Mouse (Mus musculus): Measurements from ENCODE around the gene Pou5f1. TPM values are rescaled to one million over a fixed set of nuclear protein-coding genes. Genes with fewer than 3 reads are reported as not detected.

The Pou5f1 gene
- polyA plus RNA-seq, 1 experiment from 2014 or later, result not detected

Other genes with a start within 250 kb of the Pou5f1 start
- gene H2-D1, start 243.3 kb upstream of the Pou5f1 start, polyA plus RNA-seq (2015; fragmentation: Nextera tagmentation; extraction: Ambion mirVana), result 82.5 and 109 TPM in 2 replicates
- gene H2-Q1, start 185.6 kb upstream of the Pou5f1 start, polyA plus RNA-seq (2015; fragmentation: Nextera tagmentation; extraction: Ambion mirVana), result 0.38 and 0.52 TPM in 2 replicates
- gene H2-Q2, start 163.8 kb upstream of the Pou5f1 start, polyA plus RNA-seq (2015; fragmentation: Nextera tagmentation; extraction: Ambion mirVana), result 4.4 and 7.6 TPM in 2 replicates
- gene H2-Q4, start 126.4 kb upstream of the Pou5f1 start, polyA plus RNA-seq (2015; fragmentation: Nextera tagmentation; extraction: Ambion mirVana), result 0.65 and 0.97 TPM in 2 replicates
- gene H2-Q6, start 81.2 kb upstream of the Pou5f1 start, polyA plus RNA-seq (2015; fragmentation: Nextera tagmentation; extraction: Ambion mirVana), result 1.1 and 1.3 TPM in 2 replicates
- gene H2-Q7, start 66.9 kb upstream of the Pou5f1 start, polyA plus RNA-seq (2015; fragmentation: Nextera tagmentation; extraction: Ambion mirVana), result 3.8 and 4.6 TPM in 2 replicates
- 0.30 and 0.31 TPM in 2 replicates for gene H2-Q10, start 35.9 kb upstream of the Pou5f1 start, polyA plus RNA-seq (2015; fragmentation: Nextera tagmentation; extraction: Ambion mirVana)
- gene Tcf19, start 10.8 kb downstream of the Pou5f1 start, polyA plus RNA-seq (2015; fragmentation: Nextera tagmentation; extraction: Ambion mirVana), result 8.5 and 9.4 TPM in 2 replicates
- gene Cchcr1, start 11.1 kb downstream of the Pou5f1 start, polyA plus RNA-seq (2015; fragmentation: Nextera tagmentation; extraction: Ambion mirVana), result 3.7 and 4.0 TPM in 2 replicates
- 0.60 and 0.68 TPM in 2 replicates for gene Psors1c2, start 27.2 kb downstream of the Pou5f1 start, polyA plus RNA-seq (2015; fragmentation: Nextera tagmentation; extraction: Ambion mirVana)
- gene Cdsn, start 46.1 kb downstream of the Pou5f1 start, polyA plus RNA-seq (2015; fragmentation: Nextera tagmentation; extraction: Ambion mirVana), result 0.07 and 0.09 TPM in 2 replicates
- not detected in 2 replicates for gene 2300002M23Rik, start 61.4 kb downstream of the Pou5f1 start, polyA plus RNA-seq (2015; fragmentation: Nextera tagmentation; extraction: Ambion mirVana)
- gene Sfta2, start 95.5 kb downstream of the Pou5f1 start, polyA plus RNA-seq (2015; fragmentation: Nextera tagmentation; extraction: Ambion mirVana), result not detected in 2 replicates
- gene Gm9573, start 120.6 kb downstream of the Pou5f1 start, polyA plus RNA-seq (2015; fragmentation: Nextera tagmentation; extraction: Ambion mirVana), result not detected in 2 replicates
- gene Mucl3, start 137.7 kb downstream of the Pou5f1 start, polyA plus RNA-seq (2015; fragmentation: Nextera tagmentation; extraction: Ambion mirVana), result 0.07 and 0.14 TPM in 2 replicates
- gene Vars2, start 161.6 kb downstream of the Pou5f1 start, polyA plus RNA-seq (2015; fragmentation: Nextera tagmentation; extraction: Ambion mirVana), result 15.1 and 15.3 TPM in 2 replicates
- 26.5 and 27.3 TPM in 2 replicates for gene Gtf2h4, start 167.7 kb downstream of the Pou5f1 start, polyA plus RNA-seq (2015; fragmentation: Nextera tagmentation; extraction: Ambion mirVana)
- 87.8 and 103 TPM in 2 replicates for gene Ddr1, start 198.6 kb downstream of the Pou5f1 start, polyA plus RNA-seq (2015; fragmentation: Nextera tagmentation; extraction: Ambion mirVana)

All from midbrain, embryonic 16.5 days (tissue).